Comparison of ENCODE assay signal across 8 mouse cellular contexts in the genomic region with DNA sequence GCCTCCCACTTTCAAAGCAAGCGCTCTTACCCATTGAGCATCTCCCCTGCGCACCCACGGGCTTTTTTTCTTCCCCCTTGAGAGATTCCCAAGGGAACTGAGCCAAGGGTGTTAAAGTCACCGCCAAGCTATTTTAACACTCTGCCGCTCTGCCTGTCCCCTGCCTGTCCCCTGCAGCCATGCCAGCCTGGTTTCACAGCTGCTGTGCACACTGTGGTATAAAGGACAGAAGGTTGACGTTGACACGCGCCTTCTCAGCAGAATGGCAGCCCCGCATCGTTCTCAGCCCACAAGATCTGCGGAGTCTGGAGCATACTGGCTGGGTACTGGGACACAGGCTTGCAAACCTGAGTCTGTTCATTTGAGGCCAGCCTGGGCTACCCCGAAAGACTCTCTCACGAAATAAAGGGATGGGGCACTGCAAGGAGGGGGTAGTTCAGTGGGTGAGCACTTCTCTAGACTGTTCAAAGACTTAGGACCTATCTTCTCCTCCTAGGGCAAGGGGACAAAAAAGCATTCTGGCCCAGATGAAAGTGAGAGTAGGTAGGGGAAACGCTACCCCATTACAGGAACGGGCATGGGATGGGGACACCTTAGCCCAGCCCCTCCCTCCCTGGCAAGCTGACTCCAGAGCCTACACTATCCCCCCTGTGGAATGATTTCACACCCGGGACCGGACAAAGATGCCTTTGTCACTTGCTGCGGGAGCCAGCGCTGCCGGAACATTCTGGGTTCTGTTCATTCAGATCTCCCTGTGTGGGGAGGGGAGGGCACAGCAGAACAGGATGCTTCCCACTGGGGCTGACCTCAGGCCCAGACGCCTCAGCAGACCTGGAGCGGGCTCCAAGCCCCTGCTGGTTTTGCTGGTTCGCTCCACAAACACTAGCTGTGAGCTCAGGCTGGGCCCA. TPM values are rescaled to one million over a fixed set of nuclear protein-coding genes. Genes with fewer than 3 reads are reported as not detected.
DNase-seq lines count a peak whose midpoint lies in the region; ATAC-seq and TF ChIP-seq lines count a peak whose summit lies in the region.

No protein-coding gene starts in this region.

- intact Hi-C loops in heart, postnatal 25 days (cut with DNase I): no loop called here

- no peak for TF ChIP-seq EP300 in liver, postnatal 0 days (IDR thresholded peaks at IDR 0.05; ENCODE audit: low read depth)
- TF ChIP-seq EP300 in lung, postnatal 0 days (IDR thresholded peaks at IDR 0.05): no peak

- no peaks in the 10 kb centered on the region for H3K27me3 ChIP-seq in forebrain, embryonic 10.5 days (ENCODE audit: poor library complexity, severe bottlenecking)
- H3K27me3 ChIP-seq in hindbrain, embryonic 13.5 days: no peaks in the 10 kb centered on the region
- H3K27me3 ChIP-seq in midbrain, embryonic 12.5 days: no peaks in the 10 kb centered on the region
- H3K27me3 ChIP-seq in liver, postnatal 0 days (ENCODE audit: insufficient read depth, low read length): no peaks in the 10 kb centered on the region
- H3K27me3 ChIP-seq in lung, postnatal 0 days (replicated peaks; ENCODE audit: insufficient read depth, low read length): no peaks in the 10 kb centered on the region
- H3K27me3 ChIP-seq in intestine, postnatal 0 days (replicated peaks; ENCODE audit: control insufficient read depth, insufficient read depth, low read length): no peaks in the 10 kb centered on the region

- H3K4me1 ChIP-seq in forebrain, embryonic 10.5 days: peaks cover 43% of the 10 kb centered on the region
- peaks cover 44% of the 10 kb centered on the region for H3K4me1 ChIP-seq in hindbrain, embryonic 13.5 days (replicated peaks)
- H3K4me1 ChIP-seq in midbrain, embryonic 12.5 days: peaks cover 20% of the 10 kb centered on the region
- H3K4me1 ChIP-seq in liver, postnatal 0 days (ENCODE audit: insufficient read depth): peaks cover 4% of the 10 kb centered on the region
- no peaks in the 10 kb centered on the region for H3K4me1 ChIP-seq in lung, postnatal 0 days (ENCODE audit: insufficient read depth, low read depth, low read length)
- no peaks in the 10 kb centered on the region for H3K4me1 ChIP-seq in intestine, postnatal 0 days (replicated peaks; ENCODE audit: control insufficient read depth, insufficient read depth, low read length)

- peak; percentile 71 for ATAC-seq in hindbrain, embryonic 13.5 days (ENCODE audit: low FRiP score)
- 0 out of 2 replicates have a peak, but pooled peaks have one; percentile 9 for ATAC-seq in midbrain, embryonic 12.5 days (ENCODE audit: low FRiP score, low read depth)
- no peak for ATAC-seq in liver, postnatal 0 days
- ATAC-seq in lung, postnatal 0 days: no peak
- no peak for ATAC-seq in intestine, postnatal 0 days

- H3K4me3 ChIP-seq in forebrain, embryonic 10.5 days: no peak overlapping the region
- no peak overlapping the region for H3K4me3 ChIP-seq in hindbrain, embryonic 13.5 days
- H3K4me3 ChIP-seq in midbrain, embryonic 12.5 days: no peak overlapping the region
- no peak overlapping the region for H3K4me3 ChIP-seq in liver, postnatal 0 days (ENCODE audit: low read depth, low read length)
- H3K4me3 ChIP-seq in lung, postnatal 0 days (ENCODE audit: low read depth, low read length): no peak overlapping the region
- H3K4me3 ChIP-seq in intestine, postnatal 0 days (ENCODE audit: low read depth, low read length): no peak overlapping the region

- H3K9me3 ChIP-seq in forebrain, embryonic 10.5 days: peaks cover 7% of the 10 kb centered on the region; the same call in 1 of the 2 replicates
- no peaks in the 10 kb centered on the region for H3K9me3 ChIP-seq in hindbrain, embryonic 13.5 days
- no peaks in the 10 kb centered on the region for H3K9me3 ChIP-seq in midbrain, embryonic 12.5 days
- H3K9me3 ChIP-seq in liver, postnatal 0 days (ENCODE audit: low read length): no peaks in the 10 kb centered on the region
- H3K9me3 ChIP-seq in lung, postnatal 0 days (ENCODE audit: low read length): peaks cover 4% of the 10 kb centered on the region; the same call in 1 of the 2 replicates
- no peaks in the 10 kb centered on the region for H3K9me3 ChIP-seq in intestine, postnatal 0 days (ENCODE audit: control insufficient read depth)

- WGBS in forebrain, embryonic 10.5 days: 64% methylated on average over 23 of the region's 23 CpGs
- 36% methylated on average over 23 of the region's 23 CpGs for WGBS in hindbrain, embryonic 13.5 days
- 63% methylated on average over 23 of the region's 23 CpGs for WGBS in midbrain, embryonic 12.5 days
- WGBS in liver, postnatal 0 days (ENCODE audit: insufficient replicate concordance): 86% methylated on average over 23 of the region's 23 CpGs
- WGBS in lung, postnatal 0 days: 63% methylated on average over 23 of the region's 23 CpGs
- WGBS in intestine, postnatal 0 days: 76% methylated on average over 23 of the region's 23 CpGs

- no peak overlapping the region for H3K9ac ChIP-seq in hindbrain, embryonic 13.5 days
- no peak overlapping the region for H3K9ac ChIP-seq in midbrain, embryonic 12.5 days (replicated peaks)
- H3K9ac ChIP-seq in liver, postnatal 0 days (replicated peaks): no peak overlapping the region
- H3K9ac ChIP-seq in lung, postnatal 0 days (replicated peaks; ENCODE audit: low read depth): no peak overlapping the region
- H3K9ac ChIP-seq in intestine, postnatal 0 days (ENCODE audit: low read depth, low read length): no peak overlapping the region

- peak overlapping the region; percentile 76 for H3K27ac ChIP-seq in forebrain, embryonic 10.5 days
- peak overlapping the region; percentile 83 for H3K27ac ChIP-seq in hindbrain, embryonic 13.5 days
- no peak overlapping the region; the same call in 1 of the 2 replicates for H3K27ac ChIP-seq in midbrain, embryonic 12.5 days (replicated peaks)
- no peak overlapping the region for H3K27ac ChIP-seq in liver, postnatal 0 days (ENCODE audit: low read depth)
- no peak overlapping the region for H3K27ac ChIP-seq in lung, postnatal 0 days (ENCODE audit: low read length)
- H3K27ac ChIP-seq in intestine, postnatal 0 days (ENCODE audit: low read depth, low read length): no peak overlapping the region

- peaks cover 15% of the 10 kb centered on the region for H3K36me3 ChIP-seq in forebrain, embryonic 10.5 days (replicated peaks)
- H3K36me3 ChIP-seq in hindbrain, embryonic 13.5 days: no peaks in the 10 kb centered on the region
- H3K36me3 ChIP-seq in midbrain, embryonic 12.5 days: 0 out of 2 replicates have a peak, but pooled peaks cover 3% of the 10 kb centered on the region
- 0 out of 2 replicates have a peak, but pooled peaks cover 3% of the 10 kb centered on the region for H3K36me3 ChIP-seq in liver, postnatal 0 days (replicated peaks; ENCODE audit: insufficient read depth, low read length)
- no peaks in the 10 kb centered on the region for H3K36me3 ChIP-seq in lung, postnatal 0 days (ENCODE audit: insufficient read depth, low read length)
- H3K36me3 ChIP-seq in intestine, postnatal 0 days (ENCODE audit: control insufficient read depth, insufficient read depth): no peaks in the 10 kb centered on the region

- no peak overlapping the region for H3K4me2 ChIP-seq in hindbrain, embryonic 13.5 days
- no peak overlapping the region for H3K4me2 ChIP-seq in midbrain, embryonic 12.5 days (replicated peaks)
- no peak overlapping the region for H3K4me2 ChIP-seq in liver, postnatal 0 days (ENCODE audit: low read depth, low read length)
- no peak overlapping the region for H3K4me2 ChIP-seq in lung, postnatal 0 days (replicated peaks; ENCODE audit: low read depth, low read length)
- no peak overlapping the region for H3K4me2 ChIP-seq in intestine, postnatal 0 days (replicated peaks; ENCODE audit: low read depth)

- TF ChIP-seq CTCF in liver, postnatal 0 days (IDR thresholded peaks at IDR 0.05; ENCODE audit: low read depth): no peak
- no peak for TF ChIP-seq CTCF in lung, postnatal 0 days (IDR thresholded peaks at IDR 0.05)
- no peak for TF ChIP-seq CTCF in intestine, postnatal 0 days (IDR thresholded peaks at IDR 0.05; ENCODE audit: low read depth)

- peak; percentile 52 to 54 for DNase-seq in heart, adult 18-20 months
- no peak for DNase-seq in heart, postnatal 25 days (ENCODE audit: low spot score)
- DNase-seq in forebrain, embryonic 10.5 days (ENCODE audit: extremely low spot score, low spot score): no peak
- DNase-seq in liver, postnatal 0 days: no peak
- DNase-seq in lung, postnatal 0 days (ENCODE audit: low spot score): no peak

RNA-seq across cellular contexts. Expression of a gene that starts 21.8 kb away (rescaled TPM):
- 1 to 10 TPM; 5.1 to 6.8 TPM for total RNA-seq in heart, adult 18-20 months (2021)
- total RNA-seq in heart, postnatal 25 days (2021): 1 to 10 TPM; 5.9 to 6.6 TPM
- polyA plus RNA-seq in forebrain, embryonic 10.5 days (2016; fragmentation: Nextera tagmentation; extraction: Ambion mirVana): 24.3 and 25.5 TPM in 2 replicates
- polyA plus RNA-seq in hindbrain, embryonic 13.5 days (2015; fragmentation: Nextera tagmentation; extraction: Ambion mirVana): 24.7 and 29.7 TPM in 2 replicates
- polyA plus RNA-seq in midbrain, embryonic 12.5 days (2016; fragmentation: Nextera tagmentation; extraction: Ambion mirVana): 26.2 and 27.4 TPM in 2 replicates
- 5.4 and 6.3 TPM in 2 replicates for polyA plus RNA-seq in liver, postnatal 0 days (2015; fragmentation: Nextera tagmentation; extraction: Ambion mirVana)
- polyA plus RNA-seq in lung, postnatal 0 days (2015; fragmentation: Nextera tagmentation; extraction: Ambion mirVana): 6.9 and 7.5 TPM in 2 replicates
- 4.0 TPM in 2 replicates for polyA plus RNA-seq in intestine, postnatal 0 days (2015; fragmentation: Nextera tagmentation; extraction: Ambion mirVana)

Comparison
In these comparisons a context has a peak if more than half of its experiments do, and no peak if none do; other contexts are left out.
1. DNase-seq: peak in heart, adult 18-20 months (2 of 2); none in heart, postnatal 25 days (single experiment), forebrain, embryonic 10.5 days (single experiment), liver, postnatal 0 days (single experiment) and lung, postnatal 0 days (single experiment).
2. H3K27ac ChIP-seq: peak in forebrain, embryonic 10.5 days (single experiment) and hindbrain, embryonic 13.5 days (single experiment); none in midbrain, embryonic 12.5 days (single experiment), liver, postnatal 0 days (single experiment), lung, postnatal 0 days (single experiment) and intestine, postnatal 0 days (single experiment).
3. ATAC-seq: peak in hindbrain, embryonic 13.5 days (single experiment) and midbrain, embryonic 12.5 days (single experiment); none in liver, postnatal 0 days (single experiment), lung, postnatal 0 days (single experiment) and intestine, postnatal 0 days (single experiment).